In the genomic region with DNA sequence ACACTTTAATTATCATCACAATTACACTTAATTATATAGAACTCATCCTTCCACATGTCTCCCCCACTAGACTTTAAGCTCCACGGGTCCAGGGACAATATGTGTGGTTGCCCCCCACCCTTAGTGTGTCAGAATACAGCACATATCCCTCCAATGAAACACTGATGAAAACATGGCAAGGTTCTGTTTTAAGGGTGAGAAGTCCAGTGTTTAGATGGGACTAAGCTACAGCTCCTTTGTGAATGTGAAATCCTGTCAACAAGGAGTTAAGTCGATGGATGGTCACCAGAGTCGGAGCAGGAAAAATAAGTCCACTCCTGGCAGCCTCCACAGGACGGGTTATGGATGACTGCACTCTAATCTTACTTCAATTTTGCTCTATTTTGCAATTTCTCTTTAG, we compare ENCODE assay signal across 9 mouse cellular contexts. TPM values are rescaled to one million over a fixed set of nuclear protein-coding genes. Genes with fewer than 3 reads are reported as not detected.
DNase-seq lines count a peak whose midpoint lies in the region; ATAC-seq and TF ChIP-seq lines count a peak whose summit lies in the region.
"Had no signal": no experiment of that assay in that cellular context is flagged by ENCODE, and none has a peak within 500 bp of the region (broad histone marks: within the 10 kb centered on the region; RNA-seq: fewer than 3 reads in every experiment).

No protein-coding gene starts in this region.

- TF ChIP-seq EP300 in lung, postnatal 0 days (IDR thresholded peaks at IDR 0.05) = no peak

- no peaks in the 10 kb centered on the region for H3K36me3 ChIP-seq in lung, postnatal 0 days (ENCODE audit: insufficient read depth, low read length)
- no peaks in the 10 kb centered on the region for H3K36me3 ChIP-seq in limb, embryonic 15.5 days

- DNase-seq in embryo, embryonic 10 days (ENCODE audit: low spot score) = peak; percentile 38
- no peak for DNase-seq in embryo, embryonic 11 days
- no peak for DNase-seq in lung, postnatal 0 days (ENCODE audit: low spot score)
- DNase-seq in lung, postnatal 36 days = no peak
- DNase-seq in spleen, postnatal 14 days (ENCODE audit: low spot score in 2 of 2) = no peak
- no peak for DNase-seq in ovary, postnatal 10 days (ENCODE audit: low spot score)

- no peaks in the 10 kb centered on the region for H3K9me3 ChIP-seq in lung, postnatal 0 days (ENCODE audit: low read length)
- no peaks in the 10 kb centered on the region for H3K9me3 ChIP-seq in limb, embryonic 15.5 days

- no peaks in the 10 kb centered on the region for H3K27me3 ChIP-seq in lung, postnatal 0 days (replicated peaks; ENCODE audit: insufficient read depth, low read length)
- H3K27me3 ChIP-seq in limb, embryonic 15.5 days = no peaks in the 10 kb centered on the region

- WGBS in lung, postnatal 0 days = 6% methylated on average over 4 of the region's 4 CpGs
- WGBS in limb, embryonic 15.5 days = 13% methylated on average over 4 of the region's 4 CpGs

- no peak for TF ChIP-seq CTCF in lung, postnatal 0 days (IDR thresholded peaks at IDR 0.05)

- H3K9ac ChIP-seq in lung, postnatal 0 days (replicated peaks; ENCODE audit: low read depth) = no peak overlapping the region
- H3K9ac ChIP-seq in limb, embryonic 15.5 days = no peak overlapping the region
- H3K9ac ChIP-seq: liver, embryonic 14.5 days had no signal

- H3K27ac ChIP-seq in lung, postnatal 0 days (ENCODE audit: low read length) = no peak overlapping the region
- H3K27ac ChIP-seq in limb, embryonic 15.5 days = no peak overlapping the region
- H3K27ac ChIP-seq: liver, embryonic 14.5 days had no signal

- H3K4me3 ChIP-seq in lung, postnatal 0 days (ENCODE audit: low read depth, low read length) = no peak overlapping the region; the same call in 1 of the 2 replicates
- H3K4me3 ChIP-seq in limb, embryonic 15.5 days = peak overlapping the region; percentile 87

- H3K4me2 ChIP-seq in lung, postnatal 0 days (replicated peaks; ENCODE audit: low read depth, low read length) = peak overlapping the region; percentile 86; the same call in 1 of the 2 replicates
- H3K4me2 ChIP-seq in limb, embryonic 15.5 days = peak overlapping the region; percentile 43

- H3K4me1 ChIP-seq in lung, postnatal 0 days (ENCODE audit: insufficient read depth, low read depth, low read length) = peaks cover 11% of the 10 kb centered on the region; the same call in 1 of the 2 replicates
- peaks cover 38% of the 10 kb centered on the region for H3K4me1 ChIP-seq in limb, embryonic 15.5 days

- no peak for ATAC-seq in lung, postnatal 0 days
- no peak for ATAC-seq in limb, embryonic 15.5 days (ENCODE audit: insufficient number of reproducible peaks, low FRiP score, low TSS enrichment, low read depth)
- ATAC-seq in CD4-positive, CD25-positive, alpha-beta regulatory T cell, adult 4 months = no peak

RNA-seq across cellular contexts. Expression of a gene that starts 2.8 kb away (rescaled TPM):
- 19.6 and 20.8 TPM in 2 replicates for polyA plus RNA-seq in lung, postnatal 0 days (2015; fragmentation: Nextera tagmentation; extraction: Ambion mirVana)
- polyA plus RNA-seq in limb, embryonic 15.5 days (2015; fragmentation: Nextera tagmentation; extraction: Ambion mirVana) = 44.1 and 54.8 TPM in 2 replicates
- polyA plus RNA-seq in CD4-positive, CD25-positive, alpha-beta regulatory T cell, adult 4 months (2017; shearing (Covaris generic)) = under 1 TPM; 0.92 to 0.96 TPM

RNA-seq across cellular contexts. Expression of a gene that starts 22.3 kb away (rescaled TPM):
- not detected in 2 replicates for polyA plus RNA-seq in lung, postnatal 0 days (2015; fragmentation: Nextera tagmentation; extraction: Ambion mirVana)
- polyA plus RNA-seq in limb, embryonic 15.5 days (2015; fragmentation: Nextera tagmentation; extraction: Ambion mirVana) = not detected in 2 replicates
- polyA plus RNA-seq in CD4-positive, CD25-positive, alpha-beta regulatory T cell, adult 4 months (2017; shearing (Covaris generic)) = not detected
- polyA plus RNA-seq: liver, embryonic 14.5 days had no signal

Comparison
In these comparisons a context has a peak if more than half of its experiments do, and no peak if none do; other contexts are left out.
1. RNA of a gene that starts 2.8 kb away (polyA plus RNA-seq): 44.1 to 54.8 TPM in limb, embryonic 15.5 days and 19.6 to 20.8 TPM in lung, postnatal 0 days; 0.92 to 0.96 TPM in CD4-positive, CD25-positive, alpha-beta regulatory T cell, adult 4 months; every median in the first group is over 10 times any median in the second.